Mouse (Mus musculus) liver, embryonic 14.5 days (tissue): ENCODE measurements at regions not wholly inside any gene's neighbourhood (a gene's known extent, or its start where the extent isn't known, plus 50 kb on each side); places are given as distances from the start of the nearest gene placed in this dataset.

Source experiments
- ATAC-seq: fragments of 200-750 bp; cut with Nextera tagmentation; 2 replicates; pipeline ENCODE4 v1.8.0; 2017; ENCODE audit warnings: moderate number of reproducible peaks, mild to moderate bottlenecking, moderate library complexity; ENCODE audit not compliant: insufficient read depth
- DNase-seq, 3 experiments: peaks; one replicate each; pipeline ENCODE4 v3.0.0-alpha.2; 2012 to 2013; ENCODE audit warnings: low read depth in 3 of 3, low spot score in 3 of 3
- H3K27ac ChIP-seq: fragments of 300-500 bp; sonication (generic); 2 replicates; pipeline ENCODE4 v1.5.1; 2014; ENCODE audit warnings: moderate library complexity, mild to moderate bottlenecking, control low read depth, inconsistent platforms
- H3K27me3 ChIP-seq: fragments of 300-500 bp; sonication (generic); 2 replicates; pipeline ENCODE4 v1.6.1; 2014; ENCODE audit warnings: mild to moderate bottlenecking, low read length, moderate library complexity; ENCODE audit not compliant: control insufficient read depth, insufficient read depth
- H3K36me3 ChIP-seq: fragments of 300-500 bp; sonication (generic); replicated peaks from 2 replicates; pipeline ENCODE4 v1.6.1; 2014; ENCODE audit warnings: low read depth; ENCODE audit not compliant: control insufficient read depth, insufficient read depth
- H3K4me1 ChIP-seq, 2 experiments: fragments of 200-500 bp in 1 of 2; fragments of 300-500 bp in 1 of 2; sonication (generic) in 1 of 2; replicated peaks; 2 replicates each; pipeline ENCODE4 v1.6.1; 2012 to 2014; ENCODE audit warnings: antibody characterized with exemption in 1 of 2, inconsistent platforms in 1 of 2, low read length in 1 of 2; ENCODE audit not compliant: control insufficient read depth in 2 of 2, insufficient read depth in 2 of 2
- H3K4me2 ChIP-seq: fragments of 300-500 bp; sonication (generic); 2 replicates; pipeline ENCODE4 v1.6.1; 2014; ENCODE audit warnings: low read depth, mild to moderate bottlenecking, control low read depth, moderate library complexity
- H3K4me3 ChIP-seq, 2 experiments: fragments of 200-500 bp in 1 of 2; fragments of 300-500 bp in 1 of 2; sonication (generic) in 1 of 2; 2 replicates each; pipeline ENCODE4 v1.5.1; 2012 to 2014; ENCODE audit warnings: low read depth in 2 of 2, low read length in 2 of 2, mild to moderate bottlenecking in 2 of 2, control low read depth in 1 of 2, inconsistent platforms in 1 of 2, moderate library complexity in 1 of 2; ENCODE audit not compliant: insufficient read depth in 1 of 2
- H3K9ac ChIP-seq: fragments of 300-500 bp; sonication (generic); replicated peaks from 2 replicates; pipeline ENCODE4 v1.6.1; 2014; ENCODE audit warnings: mild to moderate bottlenecking, control low read depth, moderate library complexity
- H3K9me3 ChIP-seq: fragments of 300-500 bp; sonication (generic); 2 replicates; pipeline ENCODE4 v1.6.1; 2016; ENCODE audit warnings: low read length, mixed read lengths; ENCODE audit not compliant: control insufficient read depth
- CTCF ChIP-seq: IDR thresholded peaks from 2 replicates; pipeline ENCODE4 v1.5.1; 2016; ENCODE audit warnings: antibody characterized with exemption, low read depth, control low read depth
- EP300 ChIP-seq: IDR thresholded peaks from 2 replicates; pipeline ENCODE4 v1.6.1; 2016; ENCODE audit warnings: antibody characterized with exemption, low read depth
- WGBS: fragments of 180-500 bp; shearing (Covaris S2); extraction: QIAGEN DNeasy Blood & Tissue Kit; methylation state at CpG from one replicate; pipeline ENCODE4 v1.1.7; 2014; ENCODE audit not compliant: insufficient replicate concordance; 5-methylcytosine and 5-hydroxymethylcytosine counted together

GRCm38 (mm10) chr2:28298738-28299137, 105.9 kb downstream of the Olfm1 start:
- Histone ChIP-seq H3K4me1 (no peaks in the 10 kb centered on the region), H3K36me3 (no peaks in the 10 kb centered on the region), H3K4me2 (no peak overlapping the region), H3K9me3 (no peaks in the 10 kb centered on the region), H3K27ac (no peak overlapping the region), H3K4me3 (no peak overlapping the region), H3K9ac (no peak overlapping the region), H3K27me3 (no peaks in the 10 kb centered on the region)
- TF ChIP-seq EP300: no peak
- no peak for TF ChIP-seq CTCF
- no peak for ATAC-seq
- no peak for DNase-seq
- WGBS: 45% methylated on average over 6 of the region's 6 CpGs

DNA sequence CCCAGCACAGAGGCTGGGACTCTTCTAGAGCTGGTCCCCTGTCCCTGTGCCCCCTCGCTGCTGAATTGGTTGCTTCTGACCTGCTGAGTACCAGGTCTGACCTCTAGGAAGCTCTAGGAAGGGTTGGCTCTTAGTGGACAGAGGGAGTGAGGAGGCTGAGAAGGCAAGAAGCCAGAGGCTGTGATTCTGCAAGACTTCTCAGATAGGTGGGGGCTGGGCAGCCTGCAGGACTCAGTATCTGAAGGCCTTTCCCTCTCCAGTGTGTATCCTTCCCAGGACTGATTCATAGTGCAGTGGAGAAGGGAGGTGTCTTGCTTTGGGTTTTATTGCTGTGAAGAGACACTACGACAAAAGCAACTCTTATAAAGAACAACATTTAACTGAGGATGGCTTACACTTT, 106.6 kb downstream of the Olfm1 start:
- DNase-seq: no peak
- Histone ChIP-seq H3K27ac (no peak overlapping the region), H3K27me3 (no peaks in the 10 kb centered on the region), H3K36me3 (no peaks in the 10 kb centered on the region), H3K9me3 (no peaks in the 10 kb centered on the region), H3K9ac (no peak overlapping the region), H3K4me3 (no peak overlapping the region), H3K4me1 (no peaks in the 10 kb centered on the region), H3K4me2 (no peak overlapping the region)
- no peak for TF ChIP-seq EP300
- TF ChIP-seq CTCF: no peak
- ATAC-seq: no peak
- whole genome bisulfite sequencing: 51% methylated on average over 2 of the region's 2 CpGs

GRCm38 (mm10) chr2:28301313-28301712, 108.5 kb downstream of the Olfm1 start:
- Histone ChIP-seq H3K36me3 (no peaks in the 10 kb centered on the region), H3K27ac (no peak overlapping the region), H3K4me2 (no peak overlapping the region), H3K4me3 (no peak overlapping the region), H3K27me3 (no peaks in the 10 kb centered on the region), H3K9ac (no peak overlapping the region), H3K4me1 (no peaks in the 10 kb centered on the region), H3K9me3 (no peaks in the 10 kb centered on the region)
- TF ChIP-seq CTCF (no peak), EP300 (no peak)
- 55% methylated on average over 4 of the region's 4 CpGs for WGBS
- no peak for DNase-seq
- ATAC-seq: no peak

DNA sequence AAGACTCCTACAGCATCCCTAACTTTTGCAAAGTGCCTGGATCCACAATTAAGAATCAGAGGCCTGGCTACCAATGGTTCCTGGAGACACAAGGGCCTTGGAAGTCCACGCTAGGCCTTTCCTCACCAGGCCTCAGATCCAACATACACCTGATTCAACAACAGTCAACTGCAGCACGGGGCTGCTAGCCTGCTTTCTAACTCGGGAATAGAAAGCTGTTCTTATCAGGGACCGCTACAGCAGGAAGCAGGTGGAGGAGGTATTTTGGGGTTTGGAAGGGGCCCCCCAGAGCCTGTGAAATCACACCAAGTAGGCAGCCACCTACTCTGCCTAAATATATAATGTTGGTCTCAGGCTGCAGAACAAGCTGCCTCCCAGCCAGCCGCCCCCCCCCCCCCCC, 111.1 kb downstream of the Olfm1 start:
- TF ChIP-seq CTCF: no peak
- no peak for TF ChIP-seq EP300
- ATAC-seq (no peak), DNase-seq (no peak)
- Histone ChIP-seq H3K27me3 (no peaks in the 10 kb centered on the region), H3K4me3 (no peak overlapping the region), H3K27ac (no peak overlapping the region), H3K9ac (no peak overlapping the region), H3K36me3 (no peaks in the 10 kb centered on the region), H3K4me1 (no peaks in the 10 kb centered on the region), H3K9me3 (no peaks in the 10 kb centered on the region), H3K4me2 (no peak overlapping the region)
- WGBS: 48% methylated on average over 5 of the region's 5 CpGs

GRCm38 (mm10) chr2:28304712-28305111, 111.9 kb downstream of the Olfm1 start:
- Histone ChIP-seq H3K4me2 (no peak overlapping the region), H3K27ac (no peak overlapping the region), H3K4me3 (no peak overlapping the region), H3K36me3 (no peaks in the 10 kb centered on the region), H3K9ac (no peak overlapping the region), H3K4me1 (no peaks in the 10 kb centered on the region), H3K9me3 (no peaks in the 10 kb centered on the region), H3K27me3 (no peaks in the 10 kb centered on the region)
- 0% methylated on average over 3 of the region's 3 CpGs for WGBS
- DNase-seq (peak in 2 of 3 experiments; percentile 10 to 13), ATAC-seq (no peak)
- TF ChIP-seq CTCF: peak; percentile 89
- no peak for TF ChIP-seq EP300
